In genomic region chr5:53175195-53175594, GRCm38 (mm10) we compare ENCODE assay signal across 14 mouse cellular contexts.
"Had no signal": no experiment of that assay in that cellular context is flagged by ENCODE, and none has a peak within 500 bp of the region (broad histone marks: within the 10 kb centered on the region; RNA-seq: fewer than 3 reads in every experiment).

No protein-coding gene starts in this region.

- H3K27me3 ChIP-seq: neural tube, embryonic 15.5 days; stomach, embryonic 15.5 days had no signal

- H3K4me3 ChIP-seq: neural tube, embryonic 15.5 days; stomach, embryonic 15.5 days had no signal

- H3K36me3 ChIP-seq: neural tube, embryonic 15.5 days; stomach, embryonic 15.5 days had no signal

- H3K9ac ChIP-seq: neural tube, embryonic 15.5 days; stomach, embryonic 15.5 days had no signal

- H3K27ac ChIP-seq: neural tube, embryonic 15.5 days; stomach, embryonic 15.5 days; stomach, postnatal 0 days had no signal

- H3K4me1 ChIP-seq: stomach, embryonic 15.5 days had no signal

- H3K9me3 ChIP-seq: neural tube, embryonic 15.5 days; stomach, embryonic 15.5 days had no signal

- DNase-seq: right cerebral cortex, adult 18-20 months; right cerebral cortex, postnatal 14 days; right cerebral cortex, postnatal 25 days; right cerebral cortex, postnatal 4 days; spleen, adult 18-20 months; thymus, adult 18-20 months; thymus, adult 2 months; thymus, postnatal 14 days; thymus, postnatal 25 days; thymus, postnatal 36 days; thymus, postnatal 4 days had no signal
